ENCODE assay signal across 25 mouse cellular contexts in the genomic region with DNA sequence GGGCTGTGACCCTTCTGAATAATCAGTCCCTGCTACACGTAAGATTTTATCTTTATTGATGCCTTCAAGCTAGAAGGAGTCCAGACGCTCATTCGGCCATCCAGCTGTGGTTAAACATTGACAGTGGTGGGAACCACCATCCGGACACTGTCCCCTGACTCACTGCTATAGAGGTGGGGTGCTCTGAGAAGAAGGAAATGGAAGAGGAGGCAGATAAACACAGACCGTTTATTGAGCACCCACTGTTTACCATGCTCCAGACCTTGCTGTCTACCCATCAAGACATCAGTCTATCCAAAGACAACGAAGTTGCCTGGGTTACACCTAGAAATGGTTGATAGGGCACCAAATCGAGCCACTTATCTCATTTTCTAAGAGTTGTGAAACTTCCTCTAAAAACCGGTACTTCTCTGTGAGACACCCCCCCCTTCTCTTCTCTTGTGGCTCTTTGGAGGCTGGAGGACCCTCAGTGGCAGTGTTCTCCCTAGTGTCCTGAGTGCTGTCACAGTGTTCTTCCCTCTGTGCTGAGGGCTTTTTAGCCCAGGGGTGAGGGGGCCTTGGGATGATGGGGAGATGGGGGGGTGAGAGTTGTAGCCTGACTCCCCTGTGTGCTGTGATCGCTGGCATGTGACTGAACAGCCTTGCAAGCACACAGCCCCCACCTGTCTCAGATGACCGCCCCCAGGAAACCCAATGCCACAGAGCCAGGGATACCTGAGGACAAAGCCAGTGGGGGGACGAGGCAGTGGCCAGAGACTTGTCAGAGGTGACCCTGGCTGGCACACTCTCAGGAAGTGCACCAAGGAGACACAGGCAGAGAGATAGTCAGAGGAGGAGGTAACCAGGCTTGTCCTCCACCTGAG. TPM values are rescaled to one million over a fixed set of nuclear protein-coding genes. Genes with fewer than 3 reads are reported as not detected.
DNase-seq lines count a peak whose midpoint lies in the region; ATAC-seq lines count a peak whose summit lies in the region.
"Had no signal": no experiment of that assay in that cellular context is flagged by ENCODE, and none has a peak within 500 bp of the region (broad histone marks: within the 10 kb centered on the region; RNA-seq: fewer than 3 reads in every experiment).

No protein-coding gene starts in this region.

- no peaks in the 10 kb centered on the region for H3K27me3 ChIP-seq in kidney, embryonic 14.5 days (ENCODE audit: control insufficient read depth, insufficient read depth, low read length)
- H3K27me3 ChIP-seq in intestine, embryonic 16.5 days (replicated peaks; ENCODE audit: control insufficient read depth, insufficient read depth, low read length): no peaks in the 10 kb centered on the region
- H3K27me3 ChIP-seq: embryonic facial prominence, embryonic 12.5 days; forebrain, embryonic 13.5 days; stomach, embryonic 15.5 days had no signal

- H3K36me3 ChIP-seq in kidney, embryonic 14.5 days (ENCODE audit: control insufficient read depth, insufficient read depth, low read length): no peaks in the 10 kb centered on the region
- no peaks in the 10 kb centered on the region for H3K36me3 ChIP-seq in intestine, embryonic 16.5 days (ENCODE audit: control insufficient read depth, insufficient read depth, low read length)
- H3K36me3 ChIP-seq: embryonic facial prominence, embryonic 12.5 days; heart, embryonic 12.5 days; limb, embryonic 13.5 days; stomach, embryonic 15.5 days had no signal

- no peak overlapping the region for H3K4me3 ChIP-seq in kidney, embryonic 14.5 days (ENCODE audit: low read length)
- H3K4me3 ChIP-seq in intestine, embryonic 16.5 days (ENCODE audit: low read length): no peak overlapping the region
- H3K4me3 ChIP-seq: embryonic facial prominence, embryonic 12.5 days; erythroblast, embryonic 14.5 days; forebrain, embryonic 13.5 days; heart, embryonic 12.5 days; limb, embryonic 13.5 days; myocyte; stomach, embryonic 15.5 days had no signal

- peak; percentile 74 for ATAC-seq in kidney, embryonic 14.5 days (ENCODE audit: low FRiP score, low TSS enrichment)
- ATAC-seq in intestine, embryonic 16.5 days: peak; percentile 73
- no peak for ATAC-seq in megakaryocyte-erythroid progenitor cell, adult 5-6 weeks (replicated peaks; ENCODE audit: low FRiP score, low TSS enrichment, poor library complexity, severe bottlenecking)
- ATAC-seq: CD4-positive, CD25-positive, alpha-beta regulatory T cell, adult 4 months; forebrain, embryonic 13.5 days had no signal

- WGBS in kidney, embryonic 14.5 days: 41% methylated on average over 11 of the region's 11 CpGs
- WGBS in intestine, embryonic 16.5 days: 40% methylated on average over 11 of the region's 11 CpGs

- H3K9me3 ChIP-seq in kidney, embryonic 14.5 days (ENCODE audit: control insufficient read depth, low read length): no peaks in the 10 kb centered on the region
- H3K9me3 ChIP-seq in intestine, embryonic 16.5 days (ENCODE audit: control insufficient read depth, low read length): no peaks in the 10 kb centered on the region
- H3K9me3 ChIP-seq: embryonic facial prominence, embryonic 12.5 days; forebrain, embryonic 13.5 days; heart, embryonic 12.5 days; limb, embryonic 13.5 days; stomach, embryonic 15.5 days had no signal

- H3K27ac ChIP-seq in kidney, embryonic 14.5 days (ENCODE audit: low read depth, low read length): peak overlapping the region; percentile 68; the same call in 1 of the 2 replicates
- no peak overlapping the region for H3K27ac ChIP-seq in intestine, embryonic 16.5 days (ENCODE audit: low read length)
- H3K27ac ChIP-seq: embryonic facial prominence, embryonic 12.5 days; forebrain, embryonic 13.5 days; limb, embryonic 13.5 days; liver, embryonic 14.5 days; stomach, embryonic 15.5 days had no signal

- H3K4me1 ChIP-seq in kidney, embryonic 14.5 days (ENCODE audit: control insufficient read depth, insufficient read depth, low read length): peaks cover 23% of the 10 kb centered on the region
- peaks cover 2% of the 10 kb centered on the region; the same call in 1 of the 2 replicates for H3K4me1 ChIP-seq in intestine, embryonic 16.5 days (ENCODE audit: control insufficient read depth, insufficient read depth, low read length)
- H3K4me1 ChIP-seq: forebrain, embryonic 13.5 days; stomach, embryonic 15.5 days had no signal

- no peak overlapping the region for H3K9ac ChIP-seq in kidney, embryonic 14.5 days (ENCODE audit: low read depth, low read length)
- H3K9ac ChIP-seq in intestine, embryonic 16.5 days (ENCODE audit: low read depth, low read length): no peak overlapping the region
- H3K9ac ChIP-seq: embryonic facial prominence, embryonic 12.5 days; forebrain, embryonic 13.5 days; heart, embryonic 12.5 days; limb, embryonic 13.5 days; liver, embryonic 14.5 days; stomach, embryonic 15.5 days had no signal

- no peak overlapping the region for H3K4me2 ChIP-seq in kidney, embryonic 14.5 days (replicated peaks; ENCODE audit: low read depth, low read length)
- no peak overlapping the region for H3K4me2 ChIP-seq in intestine, embryonic 16.5 days (ENCODE audit: low read depth, low read length)
- H3K4me2 ChIP-seq: embryonic facial prominence, embryonic 12.5 days; forebrain, embryonic 13.5 days; heart, embryonic 12.5 days; limb, embryonic 13.5 days; stomach, embryonic 15.5 days had no signal

- peak; percentile 3 for DNase-seq in adrenal gland, postnatal 14 days
- no peak for DNase-seq in adrenal gland, postnatal 25 days
- DNase-seq in kidney, postnatal 10 days: no peak
- DNase-seq in 416B (ENCODE audit: low read depth) (peak; percentile 81), adipocyte (ENCODE audit: low spot score) (no peak)
- DNase-seq: cerebellum, adult 9-10 months; gastrocnemius, postnatal 25 days; heart, postnatal 14 days; kidney, postnatal 36 days; midbrain, embryonic 14.5 days; right cerebral cortex, postnatal 25 days; thymus, adult 18-20 months; thymus, postnatal 4 days had no signal

RNA-seq across cellular contexts. Expression of gene Padi2, which starts 14.1 kb away (rescaled TPM):
- 1.3 and 1.9 TPM in 2 replicates for total RNA-seq in adrenal gland, postnatal 14 days (2021)
- total RNA-seq in adrenal gland, postnatal 25 days (2021): 5.4 and 8.3 TPM in 2 replicates
- polyA plus RNA-seq in kidney, embryonic 14.5 days (2014; fragmentation: Nextera tagmentation; extraction: Ambion mirVana): 13.9 and 22.6 TPM in 2 replicates
- polyA plus RNA-seq in intestine, embryonic 16.5 days (2015; fragmentation: Nextera tagmentation; extraction: Ambion mirVana): 3.0 and 3.5 TPM in 2 replicates
- total RNA-seq in megakaryocyte-erythroid progenitor cell, adult 5-6 weeks (2014; fragmentation: Nextera tagmentation): 1.3 and 1.6 TPM in 2 replicates
- total RNA-seq in megakaryocyte-erythroid progenitor cell, adult 5-6 weeks (2017): 2.9 and 3.8 TPM in 2 replicates

RNA-seq across cellular contexts. Expression of gene Sdhb, which starts 40.8 kb away (rescaled TPM):
- 699 and 754 TPM in 2 replicates for total RNA-seq in adrenal gland, postnatal 14 days (2021)
- 452 and 458 TPM in 2 replicates for total RNA-seq in adrenal gland, postnatal 25 days (2021)
- 442 and 499 TPM in 2 replicates for polyA plus RNA-seq in kidney, embryonic 14.5 days (2014; fragmentation: Nextera tagmentation; extraction: Ambion mirVana)
- polyA plus RNA-seq in intestine, embryonic 16.5 days (2015; fragmentation: Nextera tagmentation; extraction: Ambion mirVana): 671 and 689 TPM in 2 replicates
- 154 and 177 TPM in 2 replicates for total RNA-seq in megakaryocyte-erythroid progenitor cell, adult 5-6 weeks (2014; fragmentation: Nextera tagmentation)
- 99.5 and 128 TPM in 2 replicates for total RNA-seq in megakaryocyte-erythroid progenitor cell, adult 5-6 weeks (2017)

Comparison
In these comparisons a context has a peak if more than half of its experiments do, and no peak if none do; other contexts are left out.
1. DNase-seq: peak in adrenal gland, postnatal 14 days (single experiment) and 416B (single experiment); none in adrenal gland, postnatal 25 days (single experiment), kidney, postnatal 10 days (single experiment) and adipocyte (single experiment).